Mouse (Mus musculus) ES-Bruce4 (cell line): ENCODE data around the gene Serpina1a. TPM values are rescaled to one million over a fixed set of nuclear protein-coding genes. Genes with fewer than 3 reads are reported as not detected.
"Not testable (repeated sequence)": the region's sequence is repeated elsewhere in the genome, so short reads cannot be mapped to it uniquely, and the experiment has no call there.

Source experiments
- H3K27ac ChIP-seq: 2 replicates; pipeline ENCODE4 v1.5.1; 2012; ENCODE audit warnings: low read length, inconsistent platforms; ENCODE audit not compliant: insufficient read depth
- H3K27me3 ChIP-seq: 2 replicates; pipeline ENCODE4 v1.6.1; 2012; ENCODE audit warnings: mild to moderate bottlenecking, low read length, inconsistent platforms; ENCODE audit not compliant: control insufficient read depth, poor library complexity, insufficient read depth, severe bottlenecking
- H3K36me3 ChIP-seq: 2 replicates; pipeline ENCODE4 v1.6.1; 2012; ENCODE audit warnings: inconsistent platforms, mild to moderate bottlenecking, low read length, moderate library complexity; ENCODE audit not compliant: control insufficient read depth, poor library complexity, insufficient read depth, severe bottlenecking
- H3K4me1 ChIP-seq: one replicate; pipeline ENCODE4 v1.8.1; 2011; ENCODE audit warnings: low read length; ENCODE audit not compliant: control insufficient read depth, insufficient read depth
- H3K4me3 ChIP-seq: 2 replicates; pipeline ENCODE4 v1.5.1; 2011; ENCODE audit warnings: low read depth, mild to moderate bottlenecking, low read length
- H3K9ac ChIP-seq: 2 replicates; pipeline ENCODE4 v1.6.1; 2012; ENCODE audit warnings: low read depth, mild to moderate bottlenecking, inconsistent platforms; ENCODE audit not compliant: poor library complexity, severe bottlenecking
- H3K9me3 ChIP-seq: replicated peaks from 2 replicates; pipeline ENCODE4 v1.6.1; 2012; ENCODE audit warnings: mild to moderate bottlenecking, low read length, inconsistent platforms; ENCODE audit not compliant: control insufficient read depth, poor library complexity, insufficient read depth, severe bottlenecking
- polyA plus RNA-seq: library from polyadenylated mRNA; stranded (reverse); fragments of >200 nt; gene quantifications from 2 replicates; pipeline ENCODE4 v1.2.4, GENCODE M21; 2011; ENCODE audit warnings: low read depth; ENCODE audit not compliant: missing spikeins, insufficient read depth, insufficient read length

Serpina1a gene
- polyA plus RNA-seq, 1 experiment = not detected

DNA sequence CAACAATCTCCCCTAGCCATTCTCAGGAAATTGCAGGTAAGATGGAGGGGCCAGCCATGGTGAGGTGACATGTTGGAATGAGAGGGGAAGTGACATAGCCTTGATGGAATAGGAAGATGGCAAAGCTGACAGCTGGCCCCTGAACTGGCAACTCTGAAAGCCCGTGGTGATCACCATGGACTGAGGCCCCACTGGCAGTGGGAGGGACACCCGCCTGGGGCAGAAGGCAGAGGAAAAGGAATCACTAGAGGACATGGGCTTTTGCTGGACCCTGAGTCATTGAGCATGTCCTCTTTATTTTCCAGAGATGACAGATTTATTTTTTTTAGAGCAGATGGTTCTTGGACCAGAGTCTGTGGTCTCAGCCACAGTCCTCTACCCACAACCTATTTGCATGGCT lies 10.3 kb downstream of the Serpina1a start:
- H3K4me1 ChIP-seq = not testable (repeated sequence)

DNA sequence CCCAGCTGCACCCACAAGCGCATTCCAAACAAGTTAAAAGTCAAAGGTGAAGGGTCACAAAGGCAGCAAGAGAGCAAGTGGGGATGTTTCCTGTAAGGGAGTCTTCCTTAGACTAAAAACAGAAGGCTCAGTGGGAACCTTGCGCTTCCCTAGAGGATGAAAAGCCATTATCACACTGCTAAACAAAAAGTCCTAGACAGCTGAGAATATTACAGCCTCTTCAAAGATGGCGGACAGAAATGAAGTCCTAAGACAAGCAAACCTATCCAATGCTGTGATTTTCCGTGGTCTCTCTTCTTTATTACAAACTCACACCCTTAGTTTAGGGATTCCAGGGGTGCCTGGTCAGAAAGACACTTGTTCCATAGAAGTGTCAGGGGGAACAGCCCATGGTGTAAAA lies 33.1 kb downstream of the Serpina1a start, which contains the start of gene Serpina1b:
Gene Serpina1b, minus strand, starts transcription at position 101 of the 400 bp plus-strand sequence.
- not testable (repeated sequence) for H3K9ac ChIP-seq, H3K4me1 ChIP-seq, H3K36me3 ChIP-seq, H3K9me3 ChIP-seq, H3K27ac ChIP-seq, H3K4me3 ChIP-seq, H3K27me3 ChIP-seq

More for the DNA sequence above, 10.3 kb downstream of the Serpina1a start:
- H3K9ac ChIP-seq, H3K36me3 ChIP-seq, H3K27me3 ChIP-seq, H3K27ac ChIP-seq, H3K9me3 ChIP-seq, H3K4me3 ChIP-seq: not testable (repeated sequence)

DNA sequence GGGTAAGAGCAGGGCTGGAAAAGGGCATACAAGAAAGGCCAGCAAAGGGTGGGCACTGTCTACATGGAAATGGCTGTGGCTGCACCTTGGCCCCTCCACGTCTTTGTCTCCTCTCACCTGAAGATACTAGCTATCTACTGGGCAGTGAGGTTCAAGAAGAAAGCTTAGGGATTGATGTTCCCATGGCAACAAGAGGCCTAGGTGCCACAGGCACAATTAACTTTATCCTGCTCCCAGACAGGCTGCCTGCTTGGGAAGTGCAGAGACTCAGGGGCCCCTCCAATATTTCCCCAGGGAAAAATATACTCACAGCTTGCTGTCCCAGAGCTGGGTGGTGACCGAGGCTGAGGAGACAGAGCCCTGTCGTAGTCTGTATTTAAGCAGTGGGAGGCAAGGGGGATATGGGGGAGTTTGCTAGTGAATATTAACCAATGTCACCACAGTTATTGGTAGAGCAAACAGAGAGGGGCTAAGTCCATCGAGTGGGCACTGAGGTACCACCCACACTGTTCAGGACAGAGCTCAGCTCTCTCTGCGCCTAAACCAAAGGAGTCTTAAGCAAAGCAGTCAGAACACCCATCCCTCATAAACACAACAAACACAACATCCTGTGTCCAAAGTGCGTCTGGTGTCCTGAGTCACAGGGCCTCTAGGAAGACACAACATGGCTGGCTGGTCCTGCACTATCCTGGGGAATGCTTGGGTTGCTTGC lies 35.5 kb downstream of the Serpina1a start:
- not testable (repeated sequence) for H3K9ac ChIP-seq, H3K27ac ChIP-seq, H3K36me3 ChIP-seq, H3K9me3 ChIP-seq, H3K27me3 ChIP-seq, H3K4me3 ChIP-seq, H3K4me1 ChIP-seq

DNA sequence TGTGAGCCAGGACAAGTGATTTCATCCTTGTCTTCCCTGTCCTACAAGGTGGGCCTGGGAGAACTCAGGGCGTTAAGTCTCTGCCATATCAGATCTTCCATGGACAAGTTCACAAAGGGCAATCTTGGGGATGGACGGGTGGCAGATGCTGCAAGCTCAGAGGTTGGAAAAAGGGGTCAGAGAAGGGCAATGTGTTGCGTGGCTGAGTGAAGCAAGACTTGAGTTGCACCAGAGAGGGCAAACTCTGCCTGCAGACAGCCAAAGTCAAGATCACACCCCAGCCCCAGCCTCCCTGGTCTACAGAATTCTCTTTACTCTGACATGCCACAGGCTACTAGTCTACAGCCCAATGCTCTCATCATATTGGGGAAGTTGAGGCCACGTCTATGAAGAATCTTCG lies 39.5 kb downstream of the Serpina1a start:
- not testable (repeated sequence) for H3K9me3 ChIP-seq, H3K36me3 ChIP-seq, H3K4me1 ChIP-seq, H3K9ac ChIP-seq, H3K27me3 ChIP-seq, H3K4me3 ChIP-seq, H3K27ac ChIP-seq

Other genes with a start within 250 kb of the Serpina1a start
- gene Serpina10, start 232.1 kb downstream of the Serpina1a start, polyA plus RNA-seq = not detected in 2 replicates
- gene Serpina6, start 206.3 kb downstream of the Serpina1a start, polyA plus RNA-seq = not detected in 2 replicates
- not detected in 2 replicates for gene Serpina16, start 187.4 kb downstream of the Serpina1a start, polyA plus RNA-seq
- not detected in 2 replicates for gene Serpina1f, start 168.0 kb downstream of the Serpina1a start, polyA plus RNA-seq
- not detected in 2 replicates for gene Serpina1d, start 90.0 kb downstream of the Serpina1a start, polyA plus RNA-seq
- gene Serpina1b, start 33.2 kb downstream of the Serpina1a start, polyA plus RNA-seq = not detected in 2 replicates
- not detected in 2 replicates for gene Serpina1c, start 41.3 kb upstream of the Serpina1a start, polyA plus RNA-seq
- not detected in 2 replicates for gene Serpina1e, start 95.4 kb upstream of the Serpina1a start, polyA plus RNA-seq
- gene Serpina11, start 126.4 kb upstream of the Serpina1a start, polyA plus RNA-seq = not detected in 2 replicates
- not detected in 2 replicates for gene Serpina9, start 150.2 kb upstream of the Serpina1a start, polyA plus RNA-seq
- gene Serpina12, start 180.9 kb upstream of the Serpina1a start, polyA plus RNA-seq = not detected in 2 replicates
- not detected in 2 replicates for gene Serpina5, start 237.6 kb upstream of the Serpina1a start, polyA plus RNA-seq
- not detected in 2 replicates for gene Serpina3a, start 249.2 kb upstream of the Serpina1a start, polyA plus RNA-seq